Comparison of ENCODE assay signal across 8 mouse cellular contexts in genomic region chr19:42779531-42780155, GRCm38 (mm10). TPM values are rescaled to one million over a fixed set of nuclear protein-coding genes. Genes with fewer than 3 reads are reported as not detected.
DNase-seq lines count a peak whose midpoint lies in the region; ATAC-seq and TF ChIP-seq lines count a peak whose summit lies in the region.

Gene Hps1, minus strand, starts transcription at chr19:42779978.

- H3K27ac ChIP-seq in bone marrow macrophage, adult 2 months (ENCODE audit: insufficient read depth, low read depth, low read length) = peak within 1 kb of the TSS; percentile 74
- peak within 1 kb of the TSS; percentile 30; the same call in 1 of the 2 replicates for H3K27ac ChIP-seq in embryonic fibroblast, embryonic 13.5 days (ENCODE audit: insufficient read depth, low read length)
- peak within 1 kb of the TSS; percentile 94 for H3K27ac ChIP-seq in heart, embryonic 10.5 days
- peak within 1 kb of the TSS; percentile 90 for H3K27ac ChIP-seq in kidney, embryonic 15.5 days

- TF ChIP-seq CTCF in bone marrow macrophage, adult 2 months (IDR thresholded peaks at IDR 0.05; ENCODE audit: low read depth, low read length) = no peak
- TF ChIP-seq CTCF in embryonic fibroblast, embryonic 13.5 days (IDR thresholded peaks at IDR 0.05; ENCODE audit: borderline replicate concordance, insufficient read depth, low read length) = peak; percentile 12; the same call in 1 of the 2 replicates

- DNase-seq in A20 (ENCODE audit: low read depth, low spot score) (peak; percentile 97), liver (peak; percentile 90)
- peak; percentile 96 for DNase-seq in heart, embryonic 10.5 days (ENCODE audit: low spot score)
- DNase-seq in spleen, postnatal 4 days (ENCODE audit: low spot score in 2 of 2) = peak; percentile 84 to 91

- 0 out of 2 replicates have a peak, but pooled peaks cover 3% of the 10 kb centered on the region for H3K27me3 ChIP-seq in heart, embryonic 10.5 days (ENCODE audit: insufficient read depth, poor library complexity, severe bottlenecking)
- no peaks in the 10 kb centered on the region for H3K27me3 ChIP-seq in kidney, embryonic 15.5 days

- H3K4me1 ChIP-seq in bone marrow macrophage, adult 2 months (ENCODE audit: control insufficient read depth, insufficient read depth, low read length) = peaks cover 8% of the 10 kb centered on the region
- H3K4me1 ChIP-seq in embryonic fibroblast, embryonic 13.5 days (ENCODE audit: control insufficient read depth, insufficient read depth, low read length) = no peaks in the 10 kb centered on the region
- H3K4me1 ChIP-seq in heart, embryonic 10.5 days = peaks cover 23% of the 10 kb centered on the region
- peaks cover 8% of the 10 kb centered on the region for H3K4me1 ChIP-seq in kidney, embryonic 15.5 days

- under 1% methylated on average over 43 of the region's 43 CpGs for WGBS in heart, embryonic 10.5 days
- under 1% methylated on average over 43 of the region's 43 CpGs for WGBS in kidney, embryonic 15.5 days

- H3K4me3 ChIP-seq in bone marrow macrophage, adult 2 months (ENCODE audit: insufficient read depth, low read length) = peak within 1 kb of the TSS; percentile 71
- H3K4me3 ChIP-seq in embryonic fibroblast, embryonic 13.5 days (ENCODE audit: insufficient read depth, low read length) = peak within 1 kb of the TSS; percentile 55
- peak within 1 kb of the TSS; percentile 78 for H3K4me3 ChIP-seq in heart, embryonic 10.5 days
- peak within 1 kb of the TSS; percentile 76 for H3K4me3 ChIP-seq in kidney, embryonic 15.5 days (replicated peaks)

- TF ChIP-seq POLR2A in bone marrow macrophage, adult 2 months (IDR thresholded peaks at IDR 0.05; ENCODE audit: borderline replicate concordance, low read depth, low read length) = no peak
- peak; percentile 69 for TF ChIP-seq POLR2A in embryonic fibroblast, embryonic 13.5 days (IDR thresholded peaks at IDR 0.05; ENCODE audit: low read depth, low read length)

- peak; percentile 97 for ATAC-seq in kidney, embryonic 15.5 days (replicated peaks; ENCODE audit: low FRiP score)
- peak; percentile 86 for ATAC-seq in monocyte, adult 5-6 weeks (replicated peaks; ENCODE audit: insufficient number of reproducible peaks, low FRiP score, low TSS enrichment, poor library complexity, severe bottlenecking)

- H3K36me3 ChIP-seq in heart, embryonic 10.5 days = 0 out of 2 replicates have a peak, but pooled peaks cover 5% of the 10 kb centered on the region
- H3K36me3 ChIP-seq in kidney, embryonic 15.5 days = no peaks in the 10 kb centered on the region

- H3K4me2 ChIP-seq in kidney, embryonic 15.5 days = peak within 1 kb of the TSS; percentile 84

- H3K9me3 ChIP-seq in heart, embryonic 10.5 days = no peaks in the 10 kb centered on the region
- no peaks in the 10 kb centered on the region for H3K9me3 ChIP-seq in kidney, embryonic 15.5 days (replicated peaks)

- H3K9ac ChIP-seq in kidney, embryonic 15.5 days = peak within 1 kb of the TSS; percentile 62

RNA-seq across cellular contexts. Expression of gene Hps1, which starts in this region (rescaled TPM):
- 21.3 and 21.9 TPM in 2 replicates for polyA plus RNA-seq in bone marrow macrophage, adult 2 months (2012; ENCODE audit: insufficient read depth, insufficient read length, missing spikeins)
- 13.2 and 15.8 TPM in 2 replicates for polyA plus RNA-seq in embryonic fibroblast, embryonic 13.5 days (2011; ENCODE audit: insufficient read length, low read depth, missing spikeins)
- 9.2 and 11.6 TPM in 2 replicates for polyA plus RNA-seq in heart, embryonic 10.5 days (2016; fragmentation: Nextera tagmentation; extraction: Ambion mirVana)
- polyA plus RNA-seq in kidney, embryonic 15.5 days (2015; fragmentation: Nextera tagmentation; extraction: Ambion mirVana) = 14.7 and 14.8 TPM in 2 replicates
- total RNA-seq in monocyte, adult 5-6 weeks (2017) = 14.0 to 25.4 TPM (median 16.2 TPM) in 3 replicates

Comparison
In these comparisons a context has a peak if more than half of its experiments do, and no peak if none do; other contexts are left out.
1. Peak in every context shown above with its lines: DNase-seq, ATAC-seq, H3K4me3 ChIP-seq and H3K27ac ChIP-seq.
2. H3K27ac ChIP-seq: peak in every context shown above with its lines; median percentile 94 in heart, embryonic 10.5 days; 90 in kidney, embryonic 15.5 days; 74 in bone marrow macrophage, adult 2 months; 30 in embryonic fibroblast, embryonic 13.5 days.